Mouse (Mus musculus) urinary bladder, postnatal 14 days (tissue): Measurements from ENCODE around the gene Ntn5.
"Not testable (repeated sequence)": the region's sequence is repeated elsewhere in the genome, so short reads cannot be mapped to it uniquely, and the experiment has no call there.

Experiments
- DNase-seq: peaks from one replicate; pipeline ENCODE4 v3.0.0; 2021; ENCODE audit warnings: low spot score

Ntn5 gene

DNA sequence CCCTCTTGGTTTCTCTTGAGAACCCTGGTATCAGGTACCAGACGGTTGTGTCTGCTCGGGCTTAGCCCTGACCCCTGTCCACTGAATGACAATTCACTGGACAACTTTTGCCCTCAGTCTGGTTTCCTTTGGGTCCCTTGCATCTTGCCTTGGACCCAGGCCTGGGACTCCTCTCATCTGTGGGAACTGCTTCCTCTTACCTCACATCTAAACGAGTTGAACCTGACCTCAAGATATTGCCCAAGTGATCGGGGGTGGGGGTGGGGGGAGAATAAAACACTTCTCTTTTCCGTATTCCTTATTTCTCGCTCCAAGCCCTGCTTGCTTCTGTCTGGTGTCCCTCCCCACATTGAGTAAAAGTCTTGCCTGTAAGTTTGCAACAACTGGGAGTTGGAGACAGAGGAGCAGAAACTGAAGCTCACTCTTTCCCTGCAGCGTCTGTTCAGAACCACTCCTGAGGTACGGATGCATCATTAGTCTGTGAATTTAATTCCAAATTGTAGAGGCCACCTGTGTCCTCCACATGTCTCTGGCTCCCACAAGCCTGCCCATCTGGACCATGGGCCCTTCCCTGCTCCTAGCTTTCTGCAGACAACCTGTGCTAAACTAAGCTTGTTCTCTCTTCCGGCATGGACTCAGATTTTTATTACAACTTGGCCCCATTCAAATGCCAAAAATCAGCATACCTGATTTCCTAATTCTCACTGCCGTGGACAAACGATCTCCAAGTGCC is 22.9 kb upstream of the Ntn5 start:
- DNase-seq, result no peak

DNA sequence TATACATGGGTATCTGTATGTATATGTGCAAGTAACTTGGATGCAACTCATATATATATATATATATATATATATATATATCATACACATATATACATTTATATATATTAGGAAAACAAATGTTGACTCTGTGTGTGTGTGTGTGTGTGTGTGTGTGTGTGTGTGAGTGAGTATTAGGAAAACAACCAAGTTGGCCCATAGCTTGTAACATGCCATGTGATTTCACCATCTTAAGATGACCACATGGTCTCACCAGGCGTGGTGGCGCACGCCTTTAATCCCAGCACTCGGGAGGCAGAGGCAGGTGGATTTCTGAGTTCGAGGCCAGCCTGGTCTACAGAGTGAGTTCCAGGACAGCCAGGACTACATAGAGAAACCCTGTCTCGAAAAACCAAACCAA is 22.1 kb upstream of the Ntn5 start:
- not testable (repeated sequence) for DNase-seq

DNA sequence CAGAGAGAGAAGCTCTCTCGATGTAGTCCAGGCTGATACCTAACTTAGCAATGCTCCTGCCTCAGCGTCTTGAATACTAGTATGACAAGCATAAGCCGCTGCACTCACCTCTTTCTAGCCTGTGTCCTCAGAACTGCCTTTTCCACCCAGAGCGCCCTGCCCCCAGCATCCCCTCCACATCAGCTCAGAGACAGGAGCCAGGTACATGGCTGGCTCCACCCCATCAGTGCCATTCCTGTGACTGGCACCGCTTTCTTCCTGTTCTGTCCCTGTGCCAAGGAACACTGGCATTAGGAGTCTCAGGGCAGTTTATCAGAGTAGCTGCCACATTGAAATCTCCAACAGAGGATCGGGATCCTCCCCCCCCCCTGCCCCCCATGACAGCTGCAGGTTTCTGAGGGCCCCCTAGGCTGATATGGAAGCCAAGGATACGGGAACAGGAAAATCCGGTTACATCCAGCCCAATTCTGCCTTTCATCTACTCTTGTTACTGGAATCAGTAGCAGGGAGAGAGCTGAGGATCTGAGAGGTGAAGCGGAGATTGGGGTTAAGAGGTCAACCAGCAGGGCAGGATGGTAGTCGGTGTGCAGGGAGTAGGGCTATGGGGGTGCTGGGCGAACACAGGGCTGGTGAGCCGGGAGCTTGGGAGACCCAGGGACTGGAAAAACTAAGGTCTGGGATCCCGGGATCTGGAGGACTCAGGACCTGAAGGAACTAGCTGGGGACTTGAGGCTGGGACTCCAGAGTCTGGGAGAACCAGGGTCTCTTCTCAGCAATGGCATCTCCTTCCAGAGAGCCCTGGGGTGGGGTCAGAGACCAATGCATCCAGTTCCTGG is 18.3 kb upstream of the Ntn5 start:
- peak; percentile 37 for DNase-seq

DNA sequence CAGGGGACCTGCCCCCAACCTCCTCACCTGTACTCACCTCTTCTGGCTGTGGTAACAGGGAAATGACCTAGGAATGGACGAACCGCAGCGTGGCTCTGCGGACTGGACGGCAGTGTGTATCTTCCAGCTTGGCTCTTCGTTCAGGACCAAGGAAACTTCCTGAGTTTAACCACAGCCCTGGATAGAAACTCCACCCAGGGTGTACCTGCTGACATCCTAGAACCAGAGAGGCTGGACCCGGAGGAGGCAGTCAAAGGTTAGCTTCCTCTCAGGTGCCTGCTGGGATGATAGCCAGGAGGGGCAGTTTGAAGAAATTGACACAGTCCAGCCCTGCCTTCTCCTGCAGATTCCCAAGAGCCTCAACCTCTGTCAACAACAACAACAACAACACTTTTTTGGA is 17.7 kb upstream of the Ntn5 start, which contains the start of gene Fut2:
Gene Fut2, minus strand, starts transcription at position 234 of the 400 bp plus-strand sequence.
- DNase-seq, result no peak

DNA sequence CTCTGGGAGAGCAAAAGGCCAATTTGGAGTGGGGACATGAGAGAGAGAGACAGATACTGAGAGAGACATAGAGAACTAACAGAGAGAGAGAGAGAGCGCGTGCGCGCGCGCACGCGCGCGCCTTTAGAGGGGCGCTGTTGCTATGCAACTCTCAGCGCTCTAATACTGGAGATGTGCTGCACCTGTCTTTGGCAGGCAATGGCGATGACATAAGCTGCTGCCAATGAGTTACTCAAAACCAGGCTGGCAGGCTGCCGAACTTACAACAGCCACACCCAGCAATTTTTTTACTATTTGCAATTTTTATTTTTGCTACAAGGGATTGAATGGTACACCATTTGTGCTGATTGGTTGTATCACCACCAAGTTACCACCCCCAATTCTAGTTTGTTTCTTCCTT is 16.1 kb upstream of the Ntn5 start:
- no peak for DNase-seq

DNA sequence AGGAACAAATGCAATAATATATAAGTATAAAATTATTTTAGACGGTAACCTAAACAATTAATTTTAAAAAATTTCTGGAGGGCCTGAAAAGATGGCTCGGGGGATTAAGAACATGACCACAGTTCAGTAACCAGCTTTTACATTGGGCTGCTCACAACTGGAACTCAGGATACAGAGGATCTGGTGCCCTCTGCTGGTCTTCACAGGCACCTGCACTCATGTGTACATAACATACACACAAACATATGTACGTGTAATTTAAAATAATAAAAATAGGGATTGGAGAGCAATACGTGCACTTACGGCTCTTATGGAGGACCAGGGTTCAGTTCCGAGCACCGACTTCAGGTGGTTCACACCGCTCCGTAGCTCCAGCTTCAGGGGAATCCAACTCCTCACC is 14.9 kb upstream of the Ntn5 start:
- no peak for DNase-seq

DNA sequence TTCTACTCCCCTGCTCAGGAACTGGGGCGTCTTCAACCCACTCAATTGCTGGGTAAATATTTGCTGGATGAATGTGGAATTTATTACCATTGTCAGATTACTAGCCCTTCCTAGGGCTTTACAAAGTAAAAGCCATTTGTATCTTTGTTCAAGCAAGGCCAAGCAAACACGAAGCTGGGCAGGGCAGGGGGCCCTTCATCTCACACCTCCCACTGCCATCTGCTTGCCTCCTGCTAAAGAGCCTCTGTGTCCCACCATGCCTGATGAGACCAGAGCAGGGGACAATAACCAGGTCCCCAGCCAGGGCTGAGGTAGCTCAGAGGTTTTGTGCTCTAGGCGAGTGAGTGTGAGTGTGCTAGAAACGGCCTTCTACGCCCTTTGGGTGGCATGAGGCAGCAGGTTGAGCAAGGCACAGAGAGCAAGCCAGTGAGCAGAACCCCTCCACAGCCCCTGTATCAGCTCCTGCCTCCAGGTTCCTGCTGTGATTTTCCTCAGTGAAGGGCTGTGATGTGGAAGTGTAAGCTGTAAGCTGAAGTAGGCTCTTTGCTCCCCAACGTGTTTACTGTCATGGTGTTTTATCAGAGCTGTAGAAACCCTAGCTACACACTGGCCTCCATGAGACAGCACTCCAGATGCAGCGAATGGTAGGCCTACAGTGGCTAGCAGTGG is 6.1 kb upstream of the Ntn5 start:
- no peak for DNase-seq

DNA sequence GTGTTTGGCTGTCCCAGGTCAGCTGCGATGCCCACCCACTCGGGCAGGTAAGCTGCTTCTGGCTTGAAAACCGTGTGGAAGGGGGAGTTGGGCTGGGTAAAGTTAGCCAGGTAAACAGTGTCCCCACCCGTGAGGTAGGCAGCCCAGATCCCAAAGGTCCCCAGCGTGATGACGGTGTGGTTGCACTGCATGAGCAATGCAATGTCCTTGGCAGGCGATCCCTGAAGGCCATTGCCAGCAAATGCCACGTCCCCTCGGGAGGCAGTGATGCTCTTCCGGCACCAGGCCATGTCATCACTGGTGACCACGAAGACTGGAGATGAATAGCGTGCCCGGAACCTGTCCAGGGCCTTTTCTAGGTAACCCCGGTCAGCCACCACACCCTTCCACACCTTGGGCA is 5.3 kb upstream of the Ntn5 start:
- no peak for DNase-seq

DNA sequence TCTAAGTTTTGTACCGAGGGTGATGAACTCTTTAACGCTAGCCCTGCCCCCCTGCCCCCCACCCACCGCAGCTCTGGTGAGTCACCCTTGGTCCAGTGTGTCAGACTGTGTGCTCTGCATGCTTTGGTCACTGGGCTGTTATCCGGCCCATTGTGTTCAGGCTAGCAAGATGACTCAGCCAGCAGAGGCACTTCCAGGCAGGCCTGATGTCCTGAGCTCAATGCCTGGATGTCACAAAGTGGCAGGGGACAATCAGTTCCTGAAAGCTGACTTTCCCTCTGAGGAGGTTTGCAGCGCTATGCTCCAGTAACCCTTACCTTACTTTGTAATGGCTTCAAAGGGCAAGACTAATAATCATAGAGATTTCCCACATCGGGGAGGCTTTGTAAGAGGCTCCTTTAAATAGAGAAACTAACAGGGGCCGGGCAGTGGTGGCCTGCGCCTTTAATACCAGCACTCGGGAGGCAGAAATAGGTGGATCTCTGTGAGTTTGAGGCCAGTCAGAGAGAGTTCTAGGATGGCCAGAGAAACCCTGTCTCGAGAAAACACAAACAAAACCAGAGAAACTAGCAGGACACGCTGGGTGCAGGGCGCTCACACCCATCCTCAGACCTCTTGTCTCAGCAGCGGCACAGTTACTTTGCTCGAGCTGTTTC is 3.7 kb upstream of the Ntn5 start:
- peak; percentile 74 for DNase-seq

DNA sequence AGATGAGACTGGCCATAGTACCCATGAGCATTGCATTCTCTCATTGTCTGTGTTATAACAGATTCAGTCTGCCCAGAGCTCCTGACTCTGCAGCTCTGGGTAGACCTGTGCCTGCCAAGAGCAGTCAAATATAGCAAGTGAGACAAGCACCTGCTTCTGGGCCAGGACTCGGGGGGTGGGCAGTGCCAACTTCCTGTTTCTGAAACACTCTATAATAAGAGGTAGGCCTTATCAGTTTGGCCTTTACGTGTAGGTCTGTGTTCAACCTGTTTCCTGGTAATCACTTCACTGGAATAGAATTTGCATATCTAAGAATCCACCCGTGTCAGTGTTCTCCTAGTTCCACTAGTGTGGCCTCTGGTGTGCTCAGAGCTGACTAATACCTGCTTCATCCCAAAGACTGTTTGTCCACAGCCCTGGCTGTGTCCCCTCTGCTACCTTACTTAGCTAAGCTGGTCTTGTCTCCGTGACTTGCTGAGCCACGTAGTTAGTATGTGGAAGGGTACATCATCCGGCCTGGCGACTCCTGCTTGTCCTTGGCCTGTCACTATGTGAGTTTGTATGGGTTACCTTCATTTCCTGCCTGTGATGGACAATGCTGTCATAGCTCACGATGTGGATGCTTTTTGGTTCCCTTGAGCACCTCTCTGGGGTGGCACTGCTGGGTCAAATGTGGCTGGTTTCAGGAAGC is 2.6 kb upstream of the Ntn5 start:
- DNase-seq, result no peak

DNA sequence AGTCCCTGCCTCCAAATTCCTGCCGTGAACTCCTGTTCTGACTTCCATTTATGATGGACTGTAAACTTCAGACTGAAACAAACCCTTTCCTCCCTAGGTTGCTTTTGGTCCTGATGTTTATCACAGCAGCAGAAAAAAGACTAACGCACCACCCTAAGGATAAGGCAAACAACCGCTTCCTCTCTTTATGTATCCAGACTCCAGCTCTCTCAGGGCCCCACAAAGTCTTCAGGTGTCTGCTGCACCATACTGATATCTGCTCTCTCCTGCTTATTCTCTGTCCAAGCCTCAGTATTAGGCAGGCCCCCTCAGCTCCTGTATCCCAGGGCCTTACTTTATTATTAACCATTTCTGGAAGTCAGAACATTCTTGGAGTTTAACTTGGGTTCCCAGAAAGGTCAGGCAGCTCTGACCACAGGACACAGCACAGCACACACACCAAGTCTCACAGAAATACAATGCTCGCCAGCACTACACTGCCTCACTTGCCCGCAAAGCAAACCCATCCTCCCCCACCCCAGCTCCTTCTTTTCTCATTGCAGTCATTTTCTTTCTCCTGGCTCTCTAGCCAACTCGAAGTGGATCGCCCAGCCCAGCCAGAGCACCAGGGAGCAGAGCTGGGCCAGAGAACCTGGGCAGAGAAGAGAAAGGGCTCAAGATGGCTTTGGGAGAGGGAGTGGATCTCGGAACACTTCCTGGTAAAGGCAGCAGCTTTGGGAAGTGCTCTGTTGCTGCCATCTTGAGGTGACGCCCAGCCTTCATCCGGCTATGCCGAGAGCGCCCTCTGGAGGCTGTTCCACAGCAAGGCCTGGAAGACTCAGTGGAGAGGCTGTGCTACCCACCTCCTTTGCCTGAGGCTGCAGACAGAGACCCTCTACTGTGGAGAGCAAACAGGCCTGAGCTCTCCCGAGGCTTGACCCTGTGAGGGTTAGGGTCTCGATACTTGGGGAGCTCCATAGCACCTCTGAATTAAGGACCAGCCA is 1.4 kb upstream of the Ntn5 start:
- peak; percentile 92 for DNase-seq

DNA sequence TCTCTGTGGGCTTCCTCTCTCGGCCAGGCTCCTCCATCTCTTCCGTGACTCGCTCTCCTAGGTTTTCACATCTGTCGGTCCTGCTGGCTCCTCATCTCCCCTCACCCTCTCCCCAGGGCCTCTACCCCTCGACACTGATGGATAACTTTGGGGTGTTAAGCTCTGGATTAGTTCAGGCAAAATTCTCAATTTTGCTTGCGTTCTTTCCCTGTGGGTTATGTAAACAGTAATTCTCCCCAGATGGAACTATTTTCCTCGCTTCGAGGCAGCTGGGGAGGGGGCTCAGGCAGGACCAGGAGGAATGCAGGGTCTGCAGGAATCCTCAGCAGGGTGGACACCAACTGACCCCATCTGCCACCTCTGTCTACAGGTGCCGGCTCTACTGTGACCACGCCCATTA is 2.0 kb downstream of the Ntn5 start:
- no peak for DNase-seq

DNA sequence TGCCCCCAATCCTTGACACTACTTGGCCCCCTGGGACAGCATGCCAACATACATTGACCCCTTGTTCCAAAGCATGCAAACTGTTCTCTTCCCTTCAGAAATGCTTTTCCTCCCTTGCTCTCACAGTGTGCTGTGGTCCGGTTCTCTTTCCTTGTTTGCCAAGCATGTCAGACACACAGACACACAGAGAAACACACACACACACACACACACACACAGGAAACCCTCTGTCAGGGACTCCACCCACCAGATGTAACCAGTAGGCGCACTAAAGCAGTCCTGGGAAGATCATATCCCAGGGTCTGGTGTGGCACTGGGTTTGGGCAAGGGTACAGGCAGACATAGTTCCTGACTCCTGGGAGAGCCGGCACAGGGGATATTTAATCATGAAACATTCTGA is 3.0 kb downstream of the Ntn5 start:
- DNase-seq, result no peak

DNA sequence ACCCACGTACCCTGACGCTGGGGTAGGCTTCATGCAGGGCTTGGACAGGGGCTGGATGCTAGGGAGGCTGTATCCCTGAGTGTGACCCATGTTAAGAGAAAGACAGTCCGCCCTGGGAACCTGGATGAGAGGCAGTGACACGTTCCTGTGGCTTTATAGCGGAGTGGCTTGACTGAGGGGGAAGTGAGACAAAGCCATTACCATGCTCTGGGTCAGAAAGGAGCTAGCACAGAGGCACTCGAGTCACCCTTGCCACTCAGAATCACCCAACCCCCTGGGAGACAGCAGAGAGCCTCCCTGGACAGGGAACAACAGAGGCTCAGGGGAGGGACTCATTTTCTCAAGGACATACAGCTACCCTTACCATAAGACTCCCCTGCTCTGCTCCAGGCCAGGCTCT is 5.3 kb downstream of the Ntn5 start:
- no peak for DNase-seq

DNA sequence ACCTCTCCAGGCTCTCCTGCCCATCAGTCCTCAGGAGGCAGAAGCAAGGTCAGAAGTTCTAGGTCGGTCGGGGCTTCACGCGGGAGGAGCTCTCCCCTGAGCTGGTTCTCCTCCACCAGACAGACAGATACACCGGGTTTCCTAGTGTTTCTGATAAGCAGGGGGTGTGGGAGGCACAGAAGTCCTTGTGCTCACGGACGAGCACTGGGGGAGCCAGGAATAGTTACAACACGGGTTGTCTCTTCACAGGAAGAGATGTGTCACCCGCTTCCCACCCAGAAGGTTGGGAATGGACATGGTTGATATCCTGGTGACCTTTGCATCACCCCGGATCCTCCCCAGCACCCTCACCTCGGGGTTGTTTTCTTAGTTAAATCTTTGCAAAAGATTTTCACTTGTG is 6.0 kb downstream of the Ntn5 start:
- DNase-seq, result no peak

DNA sequence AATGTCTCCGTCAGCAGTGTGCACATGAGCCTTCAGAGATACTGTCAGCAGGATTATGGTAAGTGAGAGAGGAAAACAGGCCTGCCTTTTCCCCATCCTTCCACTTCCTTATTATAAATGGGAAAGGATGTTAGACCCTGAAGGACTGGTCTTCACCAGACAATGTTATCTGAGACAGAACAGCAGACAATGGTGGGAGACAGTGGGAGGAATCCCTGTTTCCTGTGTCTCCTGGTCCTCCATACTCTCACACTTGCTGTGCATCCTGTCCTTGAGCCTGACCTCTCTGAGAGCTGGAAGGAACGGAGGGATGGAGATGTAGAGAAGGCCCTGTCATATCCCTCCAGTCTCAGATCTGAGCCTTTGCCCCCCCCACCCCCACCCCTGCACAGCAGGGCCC is 8.5 kb downstream of the Ntn5 start:
- no peak for DNase-seq

DNA sequence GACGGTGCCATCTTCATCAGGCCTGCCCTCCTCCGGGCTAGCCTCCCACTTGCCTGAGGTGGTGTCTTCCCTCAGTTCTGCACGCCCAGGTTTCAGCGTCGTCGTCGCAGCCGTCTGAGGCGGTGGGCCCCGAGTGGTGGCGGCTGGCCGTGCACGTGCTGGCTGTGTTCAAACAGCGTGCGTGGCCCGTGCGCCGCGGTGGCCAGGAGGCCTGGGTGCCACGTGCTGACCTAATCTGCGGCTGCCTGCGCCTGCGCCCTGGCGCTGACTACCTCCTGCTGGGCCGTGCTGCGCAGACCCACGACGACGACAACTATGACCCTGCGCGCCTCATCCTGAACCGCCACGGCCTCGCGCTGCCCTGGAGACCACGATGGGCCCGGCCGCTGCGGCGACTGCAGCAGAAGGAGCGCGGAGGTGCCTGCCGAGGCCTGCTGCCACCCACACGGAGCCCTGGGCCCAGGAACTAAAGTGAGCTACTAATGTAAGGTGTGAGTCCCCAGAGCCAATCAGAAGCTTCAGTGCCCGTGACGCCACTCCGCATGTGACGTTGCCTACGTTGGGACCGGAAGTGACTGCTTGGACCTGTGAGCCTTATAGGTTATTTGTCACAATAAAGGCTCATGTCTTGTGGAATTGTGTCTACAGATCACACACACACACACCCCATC is 10.2 kb downstream of the Ntn5 start, which contains the start of gene Sec1:
Gene Sec1, minus strand, starts transcription at position 482 of the 671 bp plus-strand sequence.
- DNase-seq, result no peak

DNA sequence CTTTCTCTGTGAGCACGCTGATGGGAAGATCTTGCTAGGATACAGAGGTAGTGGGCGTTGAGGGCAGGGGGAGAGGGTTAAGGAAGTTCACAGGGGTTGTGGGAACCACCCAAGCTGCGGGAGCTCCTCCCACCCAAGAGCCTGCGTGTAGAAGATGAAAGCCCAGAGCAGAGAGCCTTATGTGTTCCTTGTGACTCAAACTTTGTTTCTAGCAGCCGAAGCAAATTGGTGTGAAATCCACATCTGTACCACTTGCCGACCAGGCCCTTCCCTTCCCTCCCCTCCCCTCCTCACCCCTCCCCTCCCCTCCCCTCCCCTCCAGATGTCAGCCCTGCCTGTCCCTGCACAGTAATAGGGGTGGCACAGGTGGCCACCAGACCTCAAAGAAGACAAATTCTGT is 11.3 kb downstream of the Ntn5 start:
- DNase-seq, result no peak

DNA sequence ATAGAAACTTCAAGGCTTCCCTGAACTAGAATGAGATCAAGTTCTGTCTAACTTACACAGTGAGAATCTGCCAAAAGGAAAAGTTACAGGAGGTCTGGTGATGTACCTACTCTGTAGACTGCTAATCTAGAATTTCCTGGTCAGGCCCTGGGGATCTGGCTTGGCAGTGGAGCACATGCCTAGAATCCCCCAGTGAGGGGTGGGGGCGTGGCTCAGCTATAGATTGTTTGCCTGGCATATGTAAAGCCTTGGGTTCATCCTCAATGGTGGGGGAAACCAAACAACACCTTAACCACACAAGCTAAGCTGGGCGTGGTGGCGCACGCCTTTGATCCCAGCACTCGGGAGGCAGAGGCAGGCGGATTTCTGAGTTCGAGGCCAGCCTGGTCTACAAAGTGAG is 14.1 kb downstream of the Ntn5 start:
- DNase-seq, result no peak
